Mouse (Mus musculus) stomach, postnatal 0 days (tissue): Measurements from ENCODE around the gene Pcgf2. TPM values are rescaled to one million over a fixed set of nuclear protein-coding genes. Genes with fewer than 3 reads are reported as not detected.

ENCODE experiments used
- ATAC-seq: fragments of 200-750 bp; cut with Nextera tagmentation; 2 replicates; pipeline ENCODE4 v1.8.0; 2017; ENCODE audit not compliant: low FRiP score, low TSS enrichment
- DNase-seq: peaks from one replicate; pipeline ENCODE4 v3.0.0-alpha.2; 2016; ENCODE audit warnings: low spot score
- H3K27ac ChIP-seq: fragments of 300-500 bp; sonication (generic); replicated peaks from 2 replicates; pipeline ENCODE4 v1.5.1; 2014; ENCODE audit warnings: mild to moderate bottlenecking, control low read depth
- H3K27me3 ChIP-seq: fragments of 300-500 bp; sonication (generic); 2 replicates; pipeline ENCODE4 v1.6.1; 2014; ENCODE audit warnings: low read length; ENCODE audit not compliant: control insufficient read depth, insufficient read depth
- H3K36me3 ChIP-seq: fragments of 300-500 bp; sonication (generic); 2 replicates; pipeline ENCODE4 v1.6.1; 2014; ENCODE audit warnings: low read length, mixed read lengths; ENCODE audit not compliant: control insufficient read depth, insufficient read depth
- H3K4me1 ChIP-seq: fragments of 300-500 bp; sonication (generic); replicated peaks from 2 replicates; pipeline ENCODE4 v1.6.1; 2014; ENCODE audit warnings: antibody characterized with exemption; ENCODE audit not compliant: control insufficient read depth, insufficient read depth
- H3K4me2 ChIP-seq: fragments of 300-500 bp; sonication (generic); replicated peaks from 2 replicates; pipeline ENCODE4 v1.6.1; 2014; ENCODE audit warnings: low read depth, mild to moderate bottlenecking, control low read depth, moderate library complexity
- H3K4me3 ChIP-seq: fragments of 300-500 bp; sonication (generic); 2 replicates; pipeline ENCODE4 v1.5.1; 2014; ENCODE audit warnings: low read depth, low read length, control low read depth
- H3K9ac ChIP-seq: fragments of 300-500 bp; sonication (generic); 2 replicates; pipeline ENCODE4 v1.6.1; 2014; ENCODE audit warnings: mild to moderate bottlenecking, low read length, control low read depth, mixed read lengths
- H3K9me3 ChIP-seq: fragments of 300-500 bp; sonication (generic); 2 replicates; pipeline ENCODE4 v1.6.1; 2016; ENCODE audit warnings: low read length; ENCODE audit not compliant: control insufficient read depth
- CTCF ChIP-seq: IDR thresholded peaks from 2 replicates; pipeline ENCODE4 v1.5.1; 2016; ENCODE audit warnings: antibody characterized with exemption, low read depth, mild to moderate bottlenecking, moderate library complexity
- EP300 ChIP-seq: optimal IDR thresholded peaks from 2 replicates; pipeline ENCODE3; 2016; ENCODE audit warnings: antibody characterized with exemption
- WGBS: fragments of 180-500 bp; shearing (Covaris S2); extraction: QIAGEN DNeasy Blood & Tissue Kit; methylation state at CpG from one replicate; pipeline ENCODE4 v1.1.7; 2014; 5-methylcytosine and 5-hydroxymethylcytosine counted together
- polyA plus RNA-seq: library from polyadenylated mRNA; unstranded; fragments of >200 nt; fragmentation: Nextera tagmentation; extraction: Ambion mirVana; gene quantifications from 2 replicates; pipeline ENCODE4 v1.2.1, GENCODE M21; 2015

The Pcgf2 gene
- polyA plus RNA-seq, 1 experiment from 2014 or later, result 6.6 TPM

- Histone ChIP-seq H3K4me3 (no peak overlapping the region), H3K9ac (peak overlapping the region; percentile 31; the same call in 1 of the 2 replicates), H3K27me3 (no peaks in the 10 kb centered on the region), H3K9me3 (no peaks in the 10 kb centered on the region), H3K4me2 (peak overlapping the region; percentile 58; the same call in 1 of the 2 replicates), H3K27ac (0 out of 2 replicates have a peak overlapping the region, but pooled peaks have one; percentile 40), H3K4me1 (no peaks in the 10 kb centered on the region; the same call in 1 of the 2 replicates), H3K36me3 (peaks cover 26% of the 10 kb centered on the region)
- TF ChIP-seq CTCF (no peak), EP300 (no peak)
- ATAC-seq (no peak), DNase-seq (no peak)
- WGBS, result 69% methylated on average over 3 of the region's 3 CpGs
Measured at GRCm38 (mm10) chr11:97687061-97687460, 13.2 kb downstream of the Pcgf2 start.

GRCm38 (mm10) chr11:97686322-97686908 lies 13.9 kb downstream of the Pcgf2 start:
- H3K4me2 ChIP-seq, result peak overlapping the region; percentile 58
- ATAC-seq (no peak), DNase-seq (no peak)
- peak overlapping the region; percentile 31 for H3K9ac ChIP-seq
- no peaks in the 10 kb centered on the region for H3K27me3 ChIP-seq
- 64% methylated on average over 11 of the region's 11 CpGs for WGBS
- peak overlapping the region; percentile 31 for H3K4me3 ChIP-seq
- no peaks in the 10 kb centered on the region; the same call in 1 of the 2 replicates for H3K4me1 ChIP-seq
- H3K27ac ChIP-seq, result 0 out of 2 replicates have a peak overlapping the region, but pooled peaks have one; percentile 40
- TF ChIP-seq CTCF (no peak), EP300 (no peak)
- peaks cover 26% of the 10 kb centered on the region for H3K36me3 ChIP-seq
- no peaks in the 10 kb centered on the region for H3K9me3 ChIP-seq

GRCm38 (mm10) chr11:97685613-97686321 lies 14.5 kb downstream of the Pcgf2 start, which contains the start of gene Cisd3:
TSS of gene Cisd3 (plus strand) at chr11:97685826.
- Histone ChIP-seq H3K9me3 (no peaks in the 10 kb centered on the region), H3K27ac (0 out of 2 replicates have a peak within 1 kb of the TSS, but pooled peaks have one; percentile 30), H3K4me3 (peak within 1 kb of the TSS; percentile 31), H3K27me3 (no peaks in the 10 kb centered on the region), H3K4me2 (peak within 1 kb of the TSS; percentile 58), H3K36me3 (peaks cover 21% of the 10 kb centered on the region), H3K9ac (peak within 1 kb of the TSS; percentile 43), H3K4me1 (no peaks in the 10 kb centered on the region; the same call in 1 of the 2 replicates)
- whole genome bisulfite sequencing, result under 1% methylated on average over 40 of the region's 43 CpGs
- DNase-seq (peak; percentile 93), ATAC-seq (peak; percentile 94)
- TF ChIP-seq CTCF, result no peak
- TF ChIP-seq EP300, result no peak

GRCm38 (mm10) chr11:97684766-97685165 lies 15.5 kb downstream of the Pcgf2 start:
- no peak overlapping the region for H3K9ac ChIP-seq
- H3K4me1 ChIP-seq, result no peaks in the 10 kb centered on the region; the same call in 1 of the 2 replicates

GRCm38 (mm10) chr11:97684063-97684680 lies 16.1 kb downstream of the Pcgf2 start:
- H3K9me3 ChIP-seq, result no peaks in the 10 kb centered on the region
- WGBS, result 83% methylated on average over 6 of the region's 6 CpGs
- no peak overlapping the region for H3K9ac ChIP-seq
- no peak overlapping the region for H3K27ac ChIP-seq
- DNase-seq (no peak), ATAC-seq (no peak)
- H3K4me2 ChIP-seq, result no peak overlapping the region
- H3K4me3 ChIP-seq, result no peak overlapping the region
- H3K36me3 ChIP-seq, result peaks cover 18% of the 10 kb centered on the region
- TF ChIP-seq EP300 (no peak), CTCF (no peak)
- no peaks in the 10 kb centered on the region for H3K27me3 ChIP-seq
- no peaks in the 10 kb centered on the region; the same call in 1 of the 2 replicates for H3K4me1 ChIP-seq

More at GRCm38 (mm10) chr11:97684766-97685165, 15.5 kb downstream of the Pcgf2 start:
- H3K4me3 ChIP-seq, result no peak overlapping the region
- TF ChIP-seq EP300, result no peak
- no peak for TF ChIP-seq CTCF
- H3K27me3 ChIP-seq, result no peaks in the 10 kb centered on the region
- DNase-seq (no peak), ATAC-seq (no peak)
- peaks cover 18% of the 10 kb centered on the region for H3K36me3 ChIP-seq
- H3K9me3 ChIP-seq, result no peaks in the 10 kb centered on the region
- no peak overlapping the region for H3K27ac ChIP-seq
- WGBS, result 41% methylated on average over 7 of the region's 7 CpGs
- no peak overlapping the region for H3K4me2 ChIP-seq
